Mouse (Mus musculus) cerebellum, postnatal 25 days (tissue): ENCODE measurements around the gene Eif4b.
"Not testable (repeated sequence)": the region's sequence is repeated elsewhere in the genome, so short reads cannot be mapped to it uniquely, and the experiment has no call there.

Experiments used
- DNase-seq, 2 experiments: peaks; one replicate each; pipeline ENCODE4 v3.0.0; 2021; ENCODE audit warnings: mixed read lengths in 2 of 2

Eif4b gene

DNA sequence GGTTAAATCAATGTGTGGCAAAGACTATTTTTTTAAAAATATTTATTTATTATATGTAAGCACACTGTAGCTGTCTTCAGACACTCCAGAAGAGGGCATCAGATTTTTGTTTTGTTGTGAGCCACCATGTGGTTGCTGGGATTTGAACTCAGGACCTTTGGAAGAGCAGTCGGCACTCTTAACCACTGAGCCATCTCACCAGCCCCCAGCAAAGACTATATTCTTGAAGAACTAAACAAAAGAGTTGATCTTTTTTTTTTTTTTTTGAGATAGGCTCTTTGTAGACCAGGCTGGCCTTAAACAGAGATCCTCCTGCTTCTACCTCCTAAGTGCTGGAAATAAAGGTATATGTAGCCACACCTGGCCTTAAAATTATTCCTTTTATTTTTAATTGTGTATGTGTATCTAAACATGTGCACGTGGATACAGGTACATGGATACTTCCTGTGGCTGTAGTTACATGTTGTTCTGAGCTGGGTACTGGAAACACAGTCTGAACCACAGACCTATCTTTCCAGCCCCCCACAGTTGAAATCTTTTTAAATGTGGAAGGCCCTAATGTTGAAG is 3.6 kb downstream of the Eif4b start:
- no peak for DNase-seq

DNA sequence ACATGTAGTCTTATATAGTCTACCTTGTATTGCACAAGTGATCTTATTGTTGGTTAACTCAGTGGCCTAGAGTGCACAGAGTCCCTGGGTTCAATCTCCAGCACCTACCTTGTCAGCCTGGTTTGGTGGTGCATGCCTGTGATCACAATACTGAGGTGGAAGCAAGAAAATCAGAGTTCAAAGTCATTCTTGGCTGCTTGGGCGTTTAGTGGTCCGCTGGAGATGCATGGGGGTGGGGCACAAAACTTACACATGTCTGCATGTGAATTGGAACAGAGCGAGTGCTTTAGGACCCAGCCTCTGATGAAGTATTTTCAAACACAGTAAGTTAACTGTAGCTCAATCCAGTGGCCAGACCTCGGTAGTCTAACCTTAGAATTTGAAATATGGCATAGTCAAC is 5.6 kb downstream of the Eif4b start:
- DNase-seq: no peak

DNA sequence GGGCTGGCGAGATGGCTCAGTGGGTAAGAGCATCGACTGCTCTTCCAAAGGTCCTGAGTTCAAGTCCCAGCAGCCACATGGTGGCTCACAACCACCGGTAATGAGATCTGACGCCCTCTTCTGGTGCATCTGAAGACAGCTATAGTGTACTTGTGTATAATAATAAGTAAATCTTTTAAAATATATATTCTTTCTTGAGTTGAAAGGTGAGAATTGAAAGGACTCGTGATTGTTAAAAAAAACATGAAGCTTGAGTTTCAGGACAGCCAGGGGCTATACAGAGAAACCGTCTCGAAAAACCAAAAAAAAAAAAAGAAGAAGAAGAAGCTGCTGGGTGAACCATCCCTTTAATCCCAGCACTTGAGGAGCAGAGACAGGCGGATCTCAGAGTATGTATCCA is 6.4 kb downstream of the Eif4b start:
- DNase-seq: not testable (repeated sequence)

DNA sequence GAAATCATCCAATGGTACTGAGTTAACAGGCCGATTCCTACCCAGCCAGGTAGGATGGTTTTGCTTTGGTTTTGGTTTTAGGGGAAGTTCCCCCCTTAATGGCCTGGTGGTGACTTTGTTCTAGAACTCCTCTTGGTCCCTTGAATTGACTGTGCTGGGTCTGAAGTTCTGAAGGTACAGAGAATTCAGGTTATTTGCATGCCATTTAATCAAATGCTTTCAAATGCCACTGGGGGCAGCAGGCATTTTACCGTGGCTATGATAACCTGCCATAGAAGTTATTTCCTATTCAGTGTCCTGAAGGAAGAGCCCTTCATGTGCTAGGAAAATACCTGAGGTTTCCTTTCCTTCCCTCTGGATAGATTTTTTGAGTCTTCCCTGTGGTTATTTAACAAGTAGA is 6.9 kb downstream of the Eif4b start:
- DNase-seq: no peak

DNA sequence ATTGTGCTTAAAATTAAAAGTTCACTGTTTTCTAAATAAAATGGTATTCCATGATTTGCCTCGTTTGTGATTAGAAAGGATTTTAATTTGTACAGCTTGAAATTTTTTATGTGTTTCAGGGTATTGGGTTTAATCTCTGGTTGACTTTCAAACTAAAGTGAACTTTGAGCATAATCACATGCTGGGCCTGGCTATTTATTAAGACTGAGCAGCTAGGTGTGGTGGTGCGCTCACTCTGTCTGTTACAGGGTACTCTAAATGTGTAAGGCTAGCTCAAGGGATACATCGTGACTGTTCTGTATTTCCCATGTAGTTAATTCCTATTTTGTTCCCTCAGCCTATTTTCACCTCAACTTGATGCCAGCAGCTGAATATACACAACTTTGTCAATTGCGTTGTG is 8.6 kb downstream of the Eif4b start:
- DNase-seq: no peak

DNA sequence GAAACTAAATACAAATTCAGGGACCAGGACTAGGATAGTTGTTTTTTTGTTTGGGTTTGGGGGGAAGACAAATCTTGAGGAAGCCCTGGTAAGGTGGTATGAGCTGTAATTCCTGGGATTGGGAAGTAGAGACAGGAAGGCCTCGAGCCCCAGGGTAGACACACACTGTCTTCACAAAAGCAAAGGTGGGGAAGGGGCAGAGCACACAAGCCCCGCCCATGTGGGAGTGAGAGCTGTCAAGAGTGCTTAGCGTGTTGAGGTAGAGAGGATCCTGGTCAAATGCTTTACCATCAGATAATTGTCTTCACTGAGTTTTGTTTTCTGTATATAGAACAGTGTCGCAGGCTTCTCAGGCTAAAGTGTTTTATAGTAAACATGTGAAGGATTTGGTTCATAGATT is 9.5 kb downstream of the Eif4b start:
- no peak for DNase-seq

DNA sequence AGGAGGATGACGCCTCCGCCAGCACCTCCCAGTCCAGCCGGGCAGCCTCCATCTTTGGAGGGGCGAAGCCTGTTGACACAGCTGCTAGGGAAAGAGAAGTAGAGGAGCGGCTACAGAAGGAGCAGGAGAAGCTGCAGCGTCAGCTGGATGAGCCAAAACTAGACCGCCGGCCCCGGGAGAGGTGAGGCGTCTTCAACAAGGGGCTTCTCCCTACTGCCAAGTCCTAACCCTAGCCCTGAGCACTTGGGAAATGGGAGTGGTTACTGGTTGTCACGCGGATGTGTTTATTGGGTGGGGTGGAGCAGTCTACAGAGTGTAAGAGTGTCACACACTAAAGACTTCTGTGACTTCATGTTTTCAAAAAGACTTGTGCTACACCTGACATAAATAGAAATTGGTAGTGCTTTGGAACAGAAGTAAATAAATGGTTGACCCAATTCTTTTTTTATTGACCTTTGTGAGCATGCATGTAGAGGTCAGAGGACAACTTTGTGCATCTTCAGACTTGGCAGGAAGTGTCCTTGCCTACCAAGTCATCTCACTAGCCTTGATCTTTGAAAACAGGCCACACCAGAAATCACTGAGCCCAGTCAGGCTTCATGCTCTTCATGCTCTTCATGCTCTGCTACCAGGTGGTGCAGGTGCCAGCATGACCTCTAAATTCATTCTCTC is 16.5 kb downstream of the Eif4b start:
- no peak for DNase-seq

DNA sequence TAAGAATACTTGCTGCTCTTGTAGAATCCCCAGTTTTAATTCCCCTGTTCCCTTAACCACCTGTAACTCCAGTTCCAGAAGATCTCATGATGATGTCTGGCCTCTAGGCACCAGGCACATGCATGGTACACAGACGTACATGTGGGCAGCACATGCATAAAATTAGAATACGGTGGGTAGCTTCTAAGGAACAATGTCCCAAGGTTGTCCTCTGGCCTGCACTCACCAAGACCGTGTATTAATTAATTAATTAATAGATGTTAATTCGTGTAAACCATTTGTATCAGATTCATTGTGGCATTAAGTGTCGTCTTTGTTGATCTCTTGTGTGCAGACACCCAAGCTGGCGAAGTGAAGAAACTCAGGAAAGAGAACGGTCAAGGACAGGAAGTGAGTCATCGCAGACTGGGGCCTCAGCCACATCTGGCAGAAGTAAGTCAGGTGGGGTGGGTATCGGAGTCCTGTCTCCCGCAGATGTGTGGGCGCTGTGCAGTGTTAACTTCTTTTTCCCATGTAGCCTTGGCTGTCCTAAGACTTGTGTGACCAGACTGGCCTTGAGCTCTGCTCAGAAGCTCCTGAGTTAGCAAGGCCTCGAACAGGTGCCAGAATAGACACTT is 17.6 kb downstream of the Eif4b start:
- no peak for DNase-seq

DNA sequence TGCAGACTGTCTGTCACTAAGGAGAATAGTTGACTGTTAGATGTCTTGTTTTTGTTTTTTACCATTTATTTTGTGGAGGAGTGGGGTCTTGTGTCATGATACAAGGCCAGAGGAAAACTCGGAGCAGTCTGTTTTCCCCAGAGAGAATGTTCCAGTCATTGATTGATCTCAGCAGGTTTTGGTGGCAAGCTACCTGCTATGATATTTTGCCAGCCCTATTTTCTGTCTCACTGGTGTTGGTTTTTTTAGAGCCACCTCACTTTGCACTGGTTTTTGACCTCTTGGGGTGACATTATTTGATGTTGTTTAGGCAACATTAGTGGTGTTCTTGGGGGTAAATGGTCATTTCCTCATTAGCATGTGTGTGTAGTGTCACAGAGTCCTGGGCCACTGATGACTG is 18.1 kb downstream of the Eif4b start:
- no peak for DNase-seq

DNA sequence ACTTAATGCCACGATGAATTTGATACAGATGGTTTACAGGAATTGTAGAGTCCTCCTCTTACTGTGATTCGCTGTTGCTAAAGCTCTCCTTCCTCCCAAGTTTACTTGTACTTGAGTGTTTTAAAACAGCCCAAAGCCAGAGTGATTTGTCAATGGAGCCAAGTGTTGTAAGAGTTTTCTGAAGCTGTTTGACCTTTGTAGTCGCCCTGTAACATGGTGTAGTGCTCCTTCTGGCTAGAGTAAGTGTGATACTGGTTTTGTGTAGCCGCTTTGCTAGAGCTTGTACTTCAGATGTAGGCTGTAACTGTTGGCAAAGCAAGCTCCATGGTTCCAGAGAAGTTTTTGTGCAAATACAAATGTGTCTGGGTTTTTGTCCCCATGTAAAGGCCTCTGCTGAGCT is 18.6 kb downstream of the Eif4b start:
- no peak for DNase-seq

DNA sequence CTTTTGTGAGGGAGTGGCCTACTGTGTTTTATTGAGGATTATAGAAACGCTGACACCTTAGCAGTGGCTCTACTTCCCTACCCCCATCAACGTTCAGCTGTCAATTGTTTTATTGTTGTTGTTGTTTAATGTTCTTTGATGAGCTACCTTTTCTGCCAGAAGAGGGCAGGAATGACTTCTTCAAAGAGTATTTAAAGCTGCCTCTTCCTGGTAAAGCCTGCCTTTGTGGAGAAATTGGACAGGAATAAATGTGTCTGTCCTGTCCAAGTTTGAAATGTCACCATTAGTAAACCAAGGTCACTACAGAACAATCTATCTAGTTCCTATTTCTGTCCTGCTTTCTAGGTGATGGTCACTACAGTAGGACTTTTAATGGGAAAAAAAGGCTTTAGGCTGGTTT is 20.6 kb downstream of the Eif4b start:
- DNase-seq: no peak

DNA sequence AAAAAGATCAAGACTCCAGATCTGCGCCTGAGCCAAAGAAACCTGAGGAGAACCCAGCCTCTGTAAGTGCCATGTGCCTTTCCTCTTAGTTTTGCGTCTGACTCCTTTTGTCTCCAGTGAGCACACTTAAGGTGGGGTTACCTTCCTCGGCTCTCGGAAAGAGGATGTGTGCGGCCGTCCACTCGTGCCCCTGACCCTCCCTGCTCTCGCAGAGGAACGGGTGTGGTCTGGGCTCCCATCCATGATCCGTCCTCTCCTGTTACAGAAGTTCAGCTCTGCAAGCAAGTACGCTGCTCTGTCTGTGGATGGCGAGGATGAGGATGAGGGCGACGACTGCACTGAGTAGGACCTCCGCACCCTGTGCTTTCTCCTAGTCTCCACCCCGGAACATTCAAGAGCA is 21.4 kb downstream of the Eif4b start:
- DNase-seq: no peak

DNA sequence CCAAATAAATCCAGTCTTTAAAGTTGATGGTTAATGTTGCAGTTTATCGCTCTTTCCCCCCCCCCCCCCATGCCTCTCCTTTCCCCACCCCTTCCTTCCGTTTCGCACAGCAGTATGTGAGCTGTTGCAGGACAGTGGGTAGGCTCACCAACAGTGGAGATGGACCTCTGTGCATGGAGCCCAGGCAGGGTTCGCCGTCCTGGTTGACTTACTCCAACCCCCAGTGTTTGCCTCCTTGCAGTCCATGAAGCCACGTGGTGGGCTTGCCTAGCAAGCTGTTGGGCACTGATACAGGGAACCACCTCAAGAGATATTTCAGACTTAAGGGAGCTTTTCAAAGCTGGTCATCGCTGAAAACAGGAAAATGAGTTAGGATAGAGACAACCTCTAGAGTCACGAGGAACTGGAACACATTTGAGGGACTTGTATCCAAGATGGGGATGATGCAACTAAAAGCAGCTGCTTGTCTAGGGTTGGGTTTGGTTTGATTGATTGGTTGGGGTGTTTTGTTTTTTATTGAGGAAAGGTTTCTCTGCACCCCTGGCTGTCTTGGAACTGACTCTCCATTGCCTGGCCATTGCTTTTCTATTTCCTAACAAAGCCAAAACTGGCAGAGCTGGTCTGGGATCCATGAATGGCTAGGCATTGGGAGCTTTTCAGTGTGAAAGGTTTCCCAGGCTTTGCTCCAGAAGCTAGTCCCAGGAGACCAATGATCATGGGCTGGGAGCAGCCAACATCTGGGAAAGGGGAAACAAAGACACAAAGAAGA is 23.8 kb downstream of the Eif4b start:
- no peak for DNase-seq

DNA sequence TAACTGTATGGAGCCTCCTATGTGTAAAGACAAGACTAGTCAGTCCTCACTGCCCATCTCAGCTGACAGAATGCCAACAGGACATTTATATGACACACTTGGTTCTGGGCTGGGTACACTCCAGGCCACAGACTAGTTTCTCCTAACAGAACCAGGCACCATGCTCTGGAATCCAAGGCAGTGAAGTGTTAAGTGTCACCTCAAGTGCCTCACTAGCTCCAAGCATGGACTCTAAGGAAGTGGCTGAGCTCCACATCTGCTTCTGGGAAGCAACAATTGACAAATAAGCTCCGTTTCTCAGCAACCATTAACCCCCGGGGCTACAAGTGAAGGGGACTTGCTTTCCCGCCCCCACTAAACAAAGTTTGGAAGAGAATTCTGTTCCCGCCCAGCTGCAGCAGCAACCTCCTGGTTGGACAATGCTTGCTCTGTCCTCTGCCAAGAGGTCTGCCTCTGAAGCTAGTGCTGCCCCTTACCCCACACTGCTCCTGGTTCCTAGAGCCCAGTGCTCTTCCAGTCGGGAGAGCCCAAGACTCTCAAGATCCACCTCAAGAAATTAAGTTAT is 24.5 kb downstream of the Eif4b start:
- DNase-seq: no peak

DNA sequence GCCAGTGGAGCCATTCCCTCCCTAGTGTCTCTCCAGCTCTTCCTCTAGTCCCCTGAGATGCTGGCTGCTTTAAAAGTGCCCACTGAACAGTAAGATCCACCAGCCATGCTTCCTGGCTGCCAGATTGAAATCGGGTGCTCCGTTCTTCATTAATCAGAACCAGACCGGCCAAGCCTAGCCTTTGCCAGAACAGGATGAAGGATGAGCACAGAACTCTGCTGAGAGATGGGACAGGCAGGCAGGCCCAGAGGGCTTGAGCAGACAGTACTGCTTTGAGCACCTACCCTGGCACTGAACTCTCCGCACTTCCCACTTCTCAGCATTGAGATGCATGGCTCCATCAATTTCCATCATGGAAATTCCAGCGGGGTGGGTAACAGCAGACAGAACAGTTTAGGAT is 25.7 kb downstream of the Eif4b start:
- no peak for DNase-seq

DNA sequence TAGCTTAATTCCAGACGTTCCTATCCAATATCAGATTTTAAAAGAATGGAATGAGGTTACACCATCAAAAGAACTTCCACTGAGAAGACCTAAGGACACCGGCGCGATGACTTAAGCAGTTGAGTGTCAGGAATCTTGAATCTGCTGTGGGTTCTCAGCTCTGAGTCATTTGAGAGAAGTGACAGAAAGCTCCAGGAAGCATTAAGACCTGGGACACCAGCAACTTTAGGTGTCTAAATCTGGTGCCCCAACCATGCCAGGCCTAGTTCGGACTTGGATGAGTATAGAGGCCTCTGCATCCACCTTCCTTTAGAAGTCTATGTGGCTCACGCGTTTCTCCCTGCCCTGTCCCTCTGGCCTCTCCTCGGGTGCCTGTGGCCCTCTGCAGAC is 26.2 kb downstream of the Eif4b start:
- no peak for DNase-seq

DNA sequence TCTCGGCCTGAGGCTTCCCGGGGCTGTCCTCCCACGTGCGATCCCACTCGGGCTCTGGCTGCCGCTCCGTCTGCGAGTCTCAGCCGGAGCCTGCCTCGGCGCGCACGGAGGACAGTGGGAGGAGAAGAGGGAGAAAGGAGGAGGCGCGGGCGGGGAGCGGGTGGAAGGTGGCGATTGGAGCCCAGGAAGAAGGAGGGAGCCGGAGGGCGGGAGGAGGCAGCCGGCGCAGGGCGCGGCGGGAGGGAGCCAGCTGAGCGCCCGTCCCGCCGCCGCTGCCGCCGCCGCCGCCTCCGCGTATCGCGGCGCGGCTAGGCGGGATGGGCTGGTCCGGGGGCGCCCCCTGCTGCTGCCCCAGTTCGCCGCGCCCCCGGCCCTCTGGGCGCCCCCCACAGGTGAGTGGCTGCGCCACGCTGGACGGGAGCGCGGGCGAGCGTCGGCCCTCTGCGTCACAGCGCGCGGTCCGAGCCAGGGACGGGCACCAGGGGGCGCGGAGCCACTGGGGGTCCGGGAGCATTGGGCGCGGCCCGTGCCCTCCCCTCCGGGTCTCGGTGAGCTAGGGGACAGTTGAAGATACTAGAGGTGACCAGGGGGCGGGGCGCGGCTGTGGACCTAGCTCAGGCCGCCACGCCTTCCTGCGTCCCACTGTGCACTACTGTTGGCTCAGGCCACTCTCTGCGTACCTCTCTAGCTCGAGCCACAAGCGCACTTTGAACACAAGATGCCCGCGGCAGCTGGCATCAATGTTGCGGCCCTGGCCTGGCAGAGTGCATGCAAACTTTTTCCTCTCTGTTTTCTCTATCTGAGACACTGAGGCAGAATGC is 26.8 kb downstream of the Eif4b start, which contains the start of gene Tns2:
TSS of gene Tns2 (plus strand) at position 253 of the 821 bp plus-strand sequence.
- DNase-seq: peak; percentile 74 to 84

DNA sequence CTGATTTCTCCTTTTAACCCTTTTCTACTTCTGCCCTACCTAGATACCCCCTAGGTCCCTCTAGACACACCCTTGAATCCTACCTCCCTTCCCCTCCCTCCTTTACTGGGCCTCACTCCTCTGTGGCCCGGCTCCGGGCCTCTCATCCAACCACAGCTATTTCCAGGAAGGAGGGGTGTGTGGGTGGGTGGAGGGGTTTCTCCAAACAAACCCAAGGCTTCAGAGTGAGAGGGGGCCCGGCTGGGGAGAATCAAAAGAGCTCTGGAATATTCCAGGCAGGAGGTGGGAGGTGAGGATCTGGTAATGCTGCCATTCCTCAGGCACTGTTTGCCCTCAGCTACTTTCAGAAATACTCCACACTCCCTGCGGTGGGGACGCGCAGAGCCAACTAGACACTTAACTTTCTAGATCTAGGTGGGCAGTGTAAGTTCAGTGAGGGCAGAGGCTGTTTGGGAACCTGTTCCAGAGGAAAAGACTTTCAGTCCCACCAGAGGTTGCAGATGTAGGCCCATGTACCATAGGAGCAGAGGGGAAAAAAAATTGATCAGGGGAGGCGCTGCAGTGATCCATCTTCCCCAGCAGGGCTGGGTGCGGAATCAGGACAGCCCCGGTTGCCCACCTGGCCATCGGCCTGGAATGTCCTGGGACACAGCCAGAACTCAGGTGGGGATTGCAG is 27.6 kb downstream of the Eif4b start:
- DNase-seq: peak in 1 of 2 experiments; percentile 38

DNA sequence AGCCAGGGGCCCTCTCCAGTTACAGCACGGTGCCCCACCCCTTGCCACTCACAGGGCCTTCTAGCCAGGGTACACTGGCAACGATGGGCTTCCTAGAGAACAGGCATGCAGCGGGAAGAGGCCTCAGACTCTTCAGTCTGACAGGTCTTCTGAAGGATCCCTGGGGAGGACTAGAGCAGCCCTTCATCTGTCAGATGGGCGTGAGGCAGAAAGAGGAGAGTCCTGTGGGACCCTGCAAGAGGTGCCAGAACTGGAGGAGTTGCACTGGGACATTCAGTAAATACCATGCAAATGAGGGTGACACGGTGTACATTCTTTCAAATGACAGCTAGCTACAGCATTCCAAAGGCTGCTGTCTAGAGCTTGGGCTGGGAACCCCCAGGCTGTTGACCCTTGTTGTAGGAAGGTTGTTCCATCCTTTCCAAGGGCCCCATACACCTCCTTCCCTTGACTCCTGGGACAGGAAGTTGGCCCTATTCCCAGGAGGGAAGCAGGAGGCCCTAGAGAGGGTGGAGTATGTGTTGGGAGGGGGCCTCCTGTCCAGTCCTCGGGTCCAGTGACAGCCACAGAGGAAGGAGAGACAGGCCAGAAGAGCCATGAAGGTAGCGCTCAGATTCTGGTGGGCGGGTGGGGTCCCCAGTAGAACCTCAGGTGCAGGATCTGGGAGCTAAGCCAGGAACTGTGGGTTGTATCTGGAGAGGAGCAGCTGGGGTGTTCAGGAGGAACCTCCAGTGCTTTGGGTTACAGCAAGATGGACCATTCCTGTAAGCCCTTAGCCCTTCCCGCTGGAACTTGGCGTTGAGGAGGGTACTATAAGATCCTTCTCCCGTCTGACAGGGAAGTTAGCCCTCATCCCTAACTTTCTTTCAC is 28.3 kb downstream of the Eif4b start:
- peak in 1 of 2 experiments; percentile 20 for DNase-seq

DNA sequence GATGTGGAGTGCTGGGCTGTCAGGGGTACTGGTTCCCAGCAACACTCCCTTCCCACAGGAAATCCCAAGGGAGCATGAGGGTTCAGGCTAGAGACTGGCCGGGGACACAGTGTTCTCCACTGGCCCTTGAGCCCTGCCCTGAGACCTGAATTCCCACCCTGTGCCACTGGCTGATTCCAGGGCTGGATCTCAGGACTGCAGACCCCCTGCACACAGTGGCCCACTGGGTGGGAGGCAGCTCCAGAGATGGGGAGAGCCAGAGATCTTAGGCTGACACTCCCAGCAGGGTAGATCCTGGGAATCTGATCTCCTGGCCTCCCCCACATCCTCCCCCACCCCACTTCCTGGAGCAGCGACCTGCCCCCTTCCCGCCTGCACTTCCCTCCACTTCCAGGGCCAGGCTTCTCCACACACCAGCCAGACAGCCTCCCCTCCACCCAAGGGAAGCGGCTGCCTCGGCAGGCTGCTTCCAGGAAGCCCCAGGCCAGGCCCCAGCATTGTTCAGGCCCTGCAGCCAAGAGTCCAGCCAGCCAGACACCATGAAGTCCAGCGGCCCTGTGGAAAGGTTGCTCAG is 29.1 kb downstream of the Eif4b start:
- no peak for DNase-seq
